Mouse (Mus musculus) CH12.LX (cell line): ENCODE results near the gene Samd7. TPM values are rescaled to one million over a fixed set of nuclear protein-coding genes. Genes with fewer than 3 reads are reported as not detected.

ENCODE experiments used
- DNase-seq: peaks from one replicate; pipeline ENCODE4 v3.0.0-alpha.2; 2013; ENCODE audit errors: extremely low read depth
- H3K27ac ChIP-seq: 2 replicates; pipeline ENCODE4 v1.5.1; 2012; ENCODE audit warnings: low read depth, mild to moderate bottlenecking, control low read depth, moderate library complexity; ENCODE audit not compliant: insufficient read depth
- H3K27me3 ChIP-seq: replicated peaks from 2 replicates; pipeline ENCODE3; 2012; ENCODE audit warnings: inconsistent platforms
- H3K36me3 ChIP-seq, 2 experiments: replicated peaks in 1 of 2; 2 replicates each; pipeline versions ENCODE3 to v1.6.1; 2012; ENCODE audit warnings: inconsistent platforms in 1 of 2, low read length in 1 of 2, mild to moderate bottlenecking in 1 of 2, mixed read lengths in 1 of 2, moderate library complexity in 1 of 2; ENCODE audit not compliant: control insufficient read depth in 1 of 2, insufficient read depth in 1 of 2
- H3K4me1 ChIP-seq, 2 experiments: 2 replicates each; pipeline ENCODE4 v1.6.1; 2012; ENCODE audit warnings: inconsistent platforms in 1 of 2, moderate library complexity in 1 of 2; ENCODE audit not compliant: insufficient read depth in 2 of 2, control insufficient read depth in 1 of 2
- H3K4me2 ChIP-seq: 2 replicates; pipeline ENCODE4 v1.6.1; 2012; ENCODE audit warnings: low read depth, mild to moderate bottlenecking, control low read depth; ENCODE audit not compliant: poor library complexity, insufficient read depth, severe bottlenecking
- H3K4me3 ChIP-seq, 3 experiments: fragments of 150-350 bp in 1 of 3; sonication (generic) in 1 of 3; replicated peaks in 1 of 3; 2 replicates each; pipeline versions ENCODE3 to v1.5.1; 2011 to 2012; ENCODE audit warnings: low read depth in 2 of 3, low read length in 2 of 3, mild to moderate bottlenecking in 2 of 3, moderate library complexity in 2 of 3, control low read depth in 1 of 3, improper control_type of control experiment in 1 of 3, inconsistent platforms in 1 of 3, mixed read lengths in 1 of 3; ENCODE audit not compliant: poor library complexity in 1 of 3
- H3K79me2 ChIP-seq: replicated peaks from 2 replicates; pipeline ENCODE4 v1.6.1; 2012; ENCODE audit warnings: mild to moderate bottlenecking, moderate library complexity; ENCODE audit not compliant: control insufficient read depth, poor library complexity, insufficient read depth, severe bottlenecking; ENCODE audit errors: extremely low read depth
- H3K9ac ChIP-seq: 2 replicates; pipeline ENCODE4 v1.6.1; 2012; ENCODE audit warnings: low read depth, mild to moderate bottlenecking, control low read depth, moderate library complexity; ENCODE audit not compliant: insufficient read depth
- H3K9me3 ChIP-seq: replicated peaks from 2 replicates; pipeline ENCODE3; 2012; ENCODE audit warnings: low read length, inconsistent platforms, mixed read lengths
- BHLHE40 ChIP-seq: IDR thresholded peaks from 2 replicates; pipeline ENCODE4 v1.6.1; 2011; ENCODE audit warnings: mild to moderate bottlenecking, low read depth, low read length, improper control_type of control experiment
- ELF1 ChIP-seq: IDR thresholded peaks from 2 replicates; pipeline ENCODE4 v1.6.1; 2014; ENCODE audit warnings: low read depth, mild to moderate bottlenecking, inconsistent platforms, low read length, improper control_type of control experiment
- GABPA ChIP-seq: IDR thresholded peaks from 2 replicates; pipeline ENCODE4 v1.6.1; 2012; ENCODE audit warnings: low read depth, low read length, improper control_type of control experiment, inconsistent platforms; ENCODE audit not compliant: insufficient replicate concordance
- MAFK ChIP-seq: IDR thresholded peaks from 2 replicates; pipeline ENCODE4 v1.6.1; 2011; ENCODE audit warnings: low read length, improper control_type of control experiment; ENCODE audit not compliant: insufficient replicate concordance
- MAX ChIP-seq: IDR thresholded peaks from 2 replicates; pipeline ENCODE4 v1.6.1; 2011; ENCODE audit warnings: low read length, improper control_type of control experiment
- MAZ ChIP-seq: IDR thresholded peaks from 2 replicates; pipeline ENCODE4 v1.6.1; 2012; ENCODE audit warnings: low read depth, mild to moderate bottlenecking, inconsistent platforms, low read length, improper control_type of control experiment, moderate library complexity
- MEF2A ChIP-seq: IDR thresholded peaks from 2 replicates; pipeline ENCODE4 v1.6.1; 2014; ENCODE audit warnings: low read depth, mild to moderate bottlenecking, inconsistent platforms, low read length, improper control_type of control experiment, borderline replicate concordance
- MXI1 ChIP-seq: IDR thresholded peaks from 2 replicates; pipeline ENCODE4 v1.6.1; 2011; ENCODE audit warnings: mild to moderate bottlenecking, low read depth, low read length, improper control_type of control experiment
- MYC ChIP-seq: IDR thresholded peaks from 2 replicates; pipeline ENCODE4 v1.6.1; 2011; ENCODE audit warnings: low read depth, mild to moderate bottlenecking, improper control_type of control experiment, low read length
- NELFE ChIP-seq: IDR thresholded peaks from 2 replicates; pipeline ENCODE4 v1.6.1; 2011; ENCODE audit warnings: low read depth, low read length, improper control_type of control experiment
- RCOR1 ChIP-seq: conservative IDR thresholded peaks from 2 replicates; pipeline ENCODE4 v1.6.1; 2012; ENCODE audit warnings: low read depth, mild to moderate bottlenecking, inconsistent platforms, low read length, improper control_type of control experiment
- SMC3 ChIP-seq: IDR thresholded peaks from 2 replicates; pipeline ENCODE4 v1.6.1; 2011; ENCODE audit warnings: low read depth, low read length, improper control_type of control experiment
- TBP ChIP-seq: conservative IDR thresholded peaks from 2 replicates; pipeline ENCODE4 v1.6.1; 2011; ENCODE audit warnings: low read depth, low read length, improper control_type of control experiment
- USF2 ChIP-seq: conservative IDR thresholded peaks from 2 replicates; pipeline ENCODE4 v1.6.1; 2011; ENCODE audit warnings: low read depth, low read length, improper control_type of control experiment
- ZC3H11A ChIP-seq: IDR thresholded peaks from 2 replicates; pipeline ENCODE4 v1.6.1; 2012; ENCODE audit warnings: low read depth, mild to moderate bottlenecking, inconsistent platforms, low read length, improper control_type of control experiment
- dilution Hi-C: fragments of 300-500 bp; cut with MboI; formaldehyde crosslinking; loops from 2 replicates; pipeline ENCODE4 v1.14.3; 2020; ENCODE audit warnings: low sequenced_read_pairs; ENCODE audit not compliant: extremely low pct_unique_long_range_greater_than_20kb, extremely low pct_ligation_motif_present
- in situ Hi-C: fragments of 300-500 bp; cut with MboI; formaldehyde crosslinking; loops from 3 replicates; pipeline ENCODE4 v1.14.3; 2019; ENCODE audit warnings: low sequenced_read_pairs, low pct_ligation_motif_present, low pct_unique_long_range_greater_than_20kb, mixed read lengths
- polyA plus RNA-seq: library from polyadenylated mRNA; unstranded; fragments of >175 nt; gene quantifications from 2 replicates; pipeline ENCODE4 v1.2.1, GENCODE M21; 2012; ENCODE audit warnings: low read depth; ENCODE audit not compliant: insufficient read length
- total RNA-seq, 2 experiments: library from RNA; depleted of rRNA; stranded (reverse); fragments of 300-350 nt in 1 of 2; fragments of >200 nt in 1 of 2; gene quantifications; 2 replicates each; pipeline ENCODE4 v1.2.3; 2012 to 2014

Samd7 gene
- total and polyA plus RNA-seq, 3 experiments, result not detected

- Histone ChIP-seq H3K27ac (no peak overlapping the region), H3K9me3 (no peaks in the 10 kb centered on the region), H3K36me3 (no peaks in the 10 kb centered on the region), H3K4me2 (no peak overlapping the region), H3K9ac (no peak overlapping the region), H3K4me3 (no peak overlapping the region), H3K4me1 (peaks cover 0 to 16% of the 10 kb centered on the region in 2 experiments; a peak in 2 of 4 replicates), H3K79me2 (no peaks in the 10 kb centered on the region), H3K27me3 (no peaks in the 10 kb centered on the region)
- dilution Hi-C loops, result no loop called here
- TF ChIP-seq GABPA, result no peak
- no peak for TF ChIP-seq RCOR1
- TF ChIP-seq TBP, result no peak
- TF ChIP-seq MEF2A, result no peak
- TF ChIP-seq MAX, result no peak
- TF ChIP-seq USF2, result no peak
- no peak for TF ChIP-seq ELF1
- TF ChIP-seq MAZ, result no peak
- no peak for TF ChIP-seq SMC3
- TF ChIP-seq MXI1, result no peak
- no peak for TF ChIP-seq MAFK
- no peak for TF ChIP-seq NELFE
- no peak for TF ChIP-seq MYC
- no peak for TF ChIP-seq ZC3H11A
- no peak for TF ChIP-seq BHLHE40
- in situ Hi-C loops, result no loop called here
- no peak for DNase-seq
These were observed 21.2 kb downstream of the Samd7 start for GRCm38 (mm10) chr3:30767271-30767670.

- dilution Hi-C loops (no loop called here), in situ Hi-C loops (no loop called here)
- no peaks in the 10 kb centered on the region for H3K36me3 ChIP-seq
- no peak overlapping the region for H3K27ac ChIP-seq
- H3K4me1 ChIP-seq, result peaks cover 0 to 14% of the 10 kb centered on the region in 2 experiments; a peak in 2 of 4 replicates
- no peak overlapping the region for H3K4me3 ChIP-seq
- H3K27me3 ChIP-seq, result no peaks in the 10 kb centered on the region
- no peak overlapping the region for H3K4me2 ChIP-seq
- no peaks in the 10 kb centered on the region for H3K9me3 ChIP-seq
- no peaks in the 10 kb centered on the region for H3K79me2 ChIP-seq
- no peak overlapping the region for H3K9ac ChIP-seq
- DNase-seq, result no peak
- no peak for TF ChIP-seq MAZ
These were observed 23.8 kb downstream of the Samd7 start for GRCm38 (mm10) chr3:30769755-30770515.
